Mouse (Mus musculus) neural tube, embryonic 11.5 days (tissue): ENCODE data around the gene Cisd3. TPM values are rescaled to one million over a fixed set of nuclear protein-coding genes. Genes with fewer than 3 reads are reported as not detected.

Source experiments
- ATAC-seq: fragments of 200-750 bp; cut with Nextera tagmentation; 2 replicates; pipeline ENCODE4 v1.8.0; 2017; ENCODE audit warnings: moderate number of reproducible peaks, mild to moderate bottlenecking, moderate TSS enrichment, moderate library complexity; ENCODE audit not compliant: insufficient read depth, low FRiP score, low TSS enrichment
- DNase-seq: peaks from one replicate; pipeline ENCODE4 v3.0.0-alpha.2; 2015; ENCODE audit warnings: low spot score
- H3K27ac ChIP-seq: fragments of 300-500 bp; sonication (generic); 2 replicates; pipeline ENCODE4 v1.5.1; 2014; ENCODE audit warnings: low read depth, mild to moderate bottlenecking, low read length
- H3K27me3 ChIP-seq: fragments of 300-500 bp; sonication (generic); 2 replicates; pipeline ENCODE4 v1.6.1; 2014; ENCODE audit warnings: mild to moderate bottlenecking, low read length, mixed read lengths; ENCODE audit not compliant: control insufficient read depth, insufficient read depth
- H3K36me3 ChIP-seq: fragments of 300-500 bp; sonication (generic); 2 replicates; pipeline ENCODE4 v1.6.1; 2014; ENCODE audit warnings: mild to moderate bottlenecking, low read length, moderate library complexity, mixed read lengths; ENCODE audit not compliant: control insufficient read depth, insufficient read depth
- H3K4me1 ChIP-seq: fragments of 300-500 bp; sonication (generic); 2 replicates; pipeline ENCODE4 v1.6.1; 2014; ENCODE audit warnings: low read length, mixed read lengths; ENCODE audit not compliant: control insufficient read depth, insufficient read depth
- H3K4me2 ChIP-seq: fragments of 300-500 bp; sonication (generic); 2 replicates; pipeline ENCODE4 v1.6.1; 2014; ENCODE audit warnings: low read depth, mild to moderate bottlenecking, moderate library complexity
- H3K4me3 ChIP-seq: fragments of 300-500 bp; sonication (generic); 2 replicates; pipeline ENCODE4 v1.5.1; 2014; ENCODE audit warnings: low read depth, low read length
- H3K9ac ChIP-seq: fragments of 300-500 bp; sonication (generic); 2 replicates; pipeline ENCODE4 v1.6.1; 2014; ENCODE audit warnings: mild to moderate bottlenecking, low read length
- H3K9me3 ChIP-seq: fragments of 300-500 bp; sonication (generic); 2 replicates; pipeline ENCODE4 v1.6.1; 2016; ENCODE audit warnings: low read length; ENCODE audit not compliant: control insufficient read depth
- WGBS: fragments of 180-500 bp; shearing (Covaris S2); extraction: QIAGEN DNeasy Blood & Tissue Kit; methylation state at CpG from one replicate; pipeline ENCODE4 v1.1.7; 2014; 5-methylcytosine and 5-hydroxymethylcytosine counted together
- polyA plus RNA-seq: library from polyadenylated mRNA; unstranded; fragments of >200 nt; fragmentation: Nextera tagmentation; extraction: Ambion mirVana; gene quantifications from 2 replicates; pipeline ENCODE4 v1.2.1, GENCODE M21; 2014

The Cisd3 gene
- polyA plus RNA-seq, 1 experiment from 2014 or later = 20.2 TPM

- DNase-seq (no peak), ATAC-seq (no peak)
- 45% methylated on average over 15 of the region's 15 CpGs for WGBS
- Histone ChIP-seq H3K27me3 (no peaks in the 10 kb centered on the region), H3K9me3 (no peaks in the 10 kb centered on the region), H3K4me1 (0 out of 2 replicates have a peak, but pooled peaks cover 2% of the 10 kb centered on the region), H3K27ac (no peak overlapping the region), H3K9ac (no peak overlapping the region), H3K4me3 (no peak overlapping the region), H3K4me2 (no peak overlapping the region), H3K36me3 (peaks cover 29% of the 10 kb centered on the region)
Observed at GRCm38 (mm10) chr11:97677381-97677780, 8.2 kb upstream of the Cisd3 start.

- no peak overlapping the region for H3K4me2 ChIP-seq
- 63% methylated on average over 8 of the region's 8 CpGs for WGBS
- no peak overlapping the region; the same call in 1 of the 2 replicates for H3K9ac ChIP-seq
- H3K4me1 ChIP-seq = 0 out of 2 replicates have a peak, but pooled peaks cover 2% of the 10 kb centered on the region
- H3K27me3 ChIP-seq = no peaks in the 10 kb centered on the region
- H3K4me3 ChIP-seq = no peak overlapping the region
- no peaks in the 10 kb centered on the region for H3K9me3 ChIP-seq
- H3K27ac ChIP-seq = no peak overlapping the region
- no peak for DNase-seq
- ATAC-seq = no peak
- H3K36me3 ChIP-seq = peaks cover 29% of the 10 kb centered on the region
Observed at GRCm38 (mm10) chr11:97677842-97678241, 7.8 kb upstream of the Cisd3 start.

- Histone ChIP-seq H3K4me3 (no peak overlapping the region), H3K27me3 (no peaks in the 10 kb centered on the region), H3K4me1 (0 out of 2 replicates have a peak, but pooled peaks cover 2% of the 10 kb centered on the region), H3K9ac (no peak overlapping the region; the same call in 1 of the 2 replicates), H3K27ac (no peak overlapping the region), H3K36me3 (peaks cover 28% of the 10 kb centered on the region), H3K4me2 (no peak overlapping the region), H3K9me3 (no peaks in the 10 kb centered on the region)
- ATAC-seq (no peak), DNase-seq (no peak)
- WGBS = 90% methylated on average over 12 of the region's 15 CpGs
Observed at GRCm38 (mm10) chr11:97678301-97678700, 7.3 kb upstream of the Cisd3 start.

- 80% methylated on average over 12 of the region's 12 CpGs for WGBS
Observed at GRCm38 (mm10) chr11:97680430-97680829, 5.2 kb upstream of the Cisd3 start.

GRCm38 (mm10) chr11:97682504-97683055, 3.0 kb upstream of the Cisd3 start:
- Histone ChIP-seq H3K4me2 (no peak overlapping the region), H3K9me3 (no peaks in the 10 kb centered on the region), H3K27me3 (no peaks in the 10 kb centered on the region), H3K4me3 (no peak overlapping the region), H3K36me3 (peaks cover 13% of the 10 kb centered on the region), H3K9ac (no peak overlapping the region), H3K27ac (no peak overlapping the region), H3K4me1 (peaks cover 8% of the 10 kb centered on the region; the same call in 1 of the 2 replicates)
- no peak for ATAC-seq
- no peak for DNase-seq
- 81% methylated on average over 6 of the region's 6 CpGs for WGBS

More at GRCm38 (mm10) chr11:97680430-97680829, 5.2 kb upstream of the Cisd3 start:
- peaks cover 16% of the 10 kb centered on the region for H3K36me3 ChIP-seq
- H3K27me3 ChIP-seq = no peaks in the 10 kb centered on the region
- H3K9ac ChIP-seq = no peak overlapping the region
- H3K4me1 ChIP-seq = peaks cover 4% of the 10 kb centered on the region; the same call in 1 of the 2 replicates
- DNase-seq = no peak
- H3K9me3 ChIP-seq = no peaks in the 10 kb centered on the region
- no peak overlapping the region for H3K4me3 ChIP-seq
- H3K27ac ChIP-seq = no peak overlapping the region
- no peak for ATAC-seq
- H3K4me2 ChIP-seq = no peak overlapping the region

GRCm38 (mm10) chr11:97684063-97684680, 1.5 kb upstream of the Cisd3 start:
- Histone ChIP-seq H3K27me3 (no peaks in the 10 kb centered on the region), H3K27ac (no peak overlapping the region), H3K4me3 (no peak overlapping the region), H3K4me1 (peaks cover 8% of the 10 kb centered on the region; the same call in 1 of the 2 replicates), H3K9ac (no peak overlapping the region), H3K9me3 (no peaks in the 10 kb centered on the region), H3K36me3 (peaks cover 10% of the 10 kb centered on the region), H3K4me2 (no peak overlapping the region)
- no peak for ATAC-seq
- DNase-seq = no peak
- WGBS = 79% methylated on average over 6 of the region's 6 CpGs

- ATAC-seq (no peak), DNase-seq (no peak)
- Histone ChIP-seq H3K27ac (no peak overlapping the region), H3K4me3 (no peak overlapping the region), H3K4me1 (peaks cover 8% of the 10 kb centered on the region; the same call in 1 of the 2 replicates), H3K4me2 (no peak overlapping the region), H3K36me3 (peaks cover 10% of the 10 kb centered on the region), H3K9me3 (no peaks in the 10 kb centered on the region), H3K9ac (no peak overlapping the region), H3K27me3 (no peaks in the 10 kb centered on the region)
- 37% methylated on average over 7 of the region's 7 CpGs for WGBS
Observed at GRCm38 (mm10) chr11:97684766-97685165, 860 bp upstream of the Cisd3 start.

- peaks cover 6% of the 10 kb centered on the region for H3K36me3 ChIP-seq
- H3K4me1 ChIP-seq = peaks cover 8% of the 10 kb centered on the region; the same call in 1 of the 2 replicates
- no peak overlapping the region for H3K27ac ChIP-seq
- H3K4me3 ChIP-seq = no peak overlapping the region
- H3K9me3 ChIP-seq = no peaks in the 10 kb centered on the region
- H3K27me3 ChIP-seq = no peaks in the 10 kb centered on the region
- no peak for DNase-seq
- peak overlapping the region; percentile 74 for H3K4me2 ChIP-seq
- WGBS = 74% methylated on average over 11 of the region's 11 CpGs
- no peak overlapping the region for H3K9ac ChIP-seq
- ATAC-seq = no peak
Observed at GRCm38 (mm10) chr11:97686322-97686908, 789 bp downstream of the Cisd3 start.
